In genomic region chr12:58804068-58804467, GRCm38 (mm10) we compare ENCODE assay signal across 12 mouse cellular contexts.
DNase-seq lines count a peak whose midpoint lies in the region; ATAC-seq lines count a peak whose summit lies in the region.
"Had no signal": no experiment of that assay in that cellular context is flagged by ENCODE, and none has a peak within 500 bp of the region (broad histone marks: within the 10 kb centered on the region; RNA-seq: fewer than 3 reads in every experiment).

No protein-coding gene starts in this region.

- WGBS in forebrain, embryonic 14.5 days, result 30% methylated on average over 6 of the region's 6 CpGs
- WGBS in hindbrain, embryonic 13.5 days, result 44% methylated on average over 6 of the region's 6 CpGs
- 41% methylated on average over 6 of the region's 6 CpGs for WGBS in kidney, embryonic 15.5 days
- WGBS in neural tube, embryonic 13.5 days, result 30% methylated on average over 6 of the region's 6 CpGs

- H3K27me3 ChIP-seq in forebrain, embryonic 14.5 days (replicated peaks; ENCODE audit: control insufficient read depth, insufficient read depth, low read length), result no peaks in the 10 kb centered on the region
- no peaks in the 10 kb centered on the region for H3K27me3 ChIP-seq in hindbrain, embryonic 13.5 days
- H3K27me3 ChIP-seq in kidney, embryonic 15.5 days, result no peaks in the 10 kb centered on the region
- H3K27me3 ChIP-seq in neural tube, embryonic 13.5 days, result no peaks in the 10 kb centered on the region
- H3K27me3 ChIP-seq: embryonic facial prominence, embryonic 13.5 days; heart, embryonic 12.5 days; limb, embryonic 13.5 days had no signal

- H3K9me3 ChIP-seq in forebrain, embryonic 14.5 days (replicated peaks; ENCODE audit: control insufficient read depth, low read length), result no peaks in the 10 kb centered on the region
- no peaks in the 10 kb centered on the region for H3K9me3 ChIP-seq in hindbrain, embryonic 13.5 days
- H3K9me3 ChIP-seq in kidney, embryonic 15.5 days (replicated peaks), result no peaks in the 10 kb centered on the region
- no peaks in the 10 kb centered on the region for H3K9me3 ChIP-seq in neural tube, embryonic 13.5 days
- H3K9me3 ChIP-seq: embryonic facial prominence, embryonic 13.5 days; heart, embryonic 12.5 days; limb, embryonic 13.5 days had no signal

- no peaks in the 10 kb centered on the region for H3K4me1 ChIP-seq in forebrain, embryonic 14.5 days (ENCODE audit: control insufficient read depth, insufficient read depth, low read length)
- H3K4me1 ChIP-seq in hindbrain, embryonic 13.5 days (replicated peaks), result 0 out of 2 replicates have a peak, but pooled peaks cover 4% of the 10 kb centered on the region
- H3K4me1 ChIP-seq in kidney, embryonic 15.5 days, result 0 out of 2 replicates have a peak, but pooled peaks cover 4% of the 10 kb centered on the region
- H3K4me1 ChIP-seq in neural tube, embryonic 13.5 days (replicated peaks), result peaks cover 8% of the 10 kb centered on the region
- H3K4me1 ChIP-seq: embryonic facial prominence, embryonic 13.5 days; heart, embryonic 12.5 days had no signal

- no peak overlapping the region for H3K4me3 ChIP-seq in forebrain, embryonic 14.5 days (ENCODE audit: low read depth, low read length)
- no peak overlapping the region for H3K4me3 ChIP-seq in hindbrain, embryonic 13.5 days
- no peak overlapping the region for H3K4me3 ChIP-seq in kidney, embryonic 15.5 days (replicated peaks)
- H3K4me3 ChIP-seq in neural tube, embryonic 13.5 days, result no peak overlapping the region
- H3K4me3 ChIP-seq: embryonic facial prominence, embryonic 13.5 days; heart, embryonic 12.5 days; limb, embryonic 13.5 days had no signal

- H3K36me3 ChIP-seq in forebrain, embryonic 14.5 days (ENCODE audit: control insufficient read depth, insufficient read depth, low read length), result no peaks in the 10 kb centered on the region
- no peaks in the 10 kb centered on the region for H3K36me3 ChIP-seq in hindbrain, embryonic 13.5 days
- H3K36me3 ChIP-seq in kidney, embryonic 15.5 days, result no peaks in the 10 kb centered on the region
- no peaks in the 10 kb centered on the region for H3K36me3 ChIP-seq in neural tube, embryonic 13.5 days
- H3K36me3 ChIP-seq: embryonic facial prominence, embryonic 13.5 days; heart, embryonic 12.5 days; limb, embryonic 13.5 days had no signal

- H3K4me2 ChIP-seq in forebrain, embryonic 14.5 days (ENCODE audit: low read length), result no peak overlapping the region
- no peak overlapping the region for H3K4me2 ChIP-seq in hindbrain, embryonic 13.5 days
- H3K4me2 ChIP-seq in kidney, embryonic 15.5 days, result peak overlapping the region; percentile 31
- no peak overlapping the region for H3K4me2 ChIP-seq in neural tube, embryonic 13.5 days
- H3K4me2 ChIP-seq: embryonic facial prominence, embryonic 13.5 days; heart, embryonic 12.5 days; limb, embryonic 13.5 days had no signal

- DNase-seq in forebrain, embryonic 14.5 days (ENCODE audit: low spot score), result peak; percentile 47
- DNase-seq in cerebellum, adult 11-12 months, result no peak
- no peak for DNase-seq in urinary bladder, postnatal 36 days (ENCODE audit: low spot score in 2 of 2)
- DNase-seq: cerebellum, postnatal 10 days; lung, adult 18-20 months had no signal

- ATAC-seq in forebrain, embryonic 14.5 days, result peak; percentile 53
- peak; percentile 78 for ATAC-seq in hindbrain, embryonic 13.5 days (ENCODE audit: low FRiP score)
- ATAC-seq in kidney, embryonic 15.5 days (replicated peaks; ENCODE audit: low FRiP score), result peak; percentile 99
- ATAC-seq in neural tube, embryonic 13.5 days (ENCODE audit: low read depth), result peak; percentile 74; the same call in 1 of the 2 replicates
- ATAC-seq in cerebellum, adult (ENCODE audit: insufficient number of reproducible peaks, low FRiP score, low TSS enrichment), result no peak

- no peak overlapping the region for H3K9ac ChIP-seq in forebrain, embryonic 14.5 days (ENCODE audit: low read length)
- H3K9ac ChIP-seq in hindbrain, embryonic 13.5 days, result no peak overlapping the region
- no peak overlapping the region for H3K9ac ChIP-seq in kidney, embryonic 15.5 days
- H3K9ac ChIP-seq in neural tube, embryonic 13.5 days, result no peak overlapping the region
- H3K9ac ChIP-seq: embryonic facial prominence, embryonic 13.5 days; heart, embryonic 12.5 days; limb, embryonic 13.5 days had no signal

- H3K27ac ChIP-seq in forebrain, embryonic 14.5 days (ENCODE audit: low read depth, low read length), result no peak overlapping the region
- no peak overlapping the region for H3K27ac ChIP-seq in hindbrain, embryonic 13.5 days
- H3K27ac ChIP-seq in kidney, embryonic 15.5 days, result no peak overlapping the region
- H3K27ac ChIP-seq in neural tube, embryonic 13.5 days (replicated peaks), result no peak overlapping the region
- H3K27ac ChIP-seq: embryonic facial prominence, embryonic 13.5 days; limb, embryonic 13.5 days had no signal
